ENCODE assay signal across 9 mouse cellular contexts in genomic region chr16:18036425-18036955, GRCm38 (mm10). TPM values are rescaled to one million over a fixed set of nuclear protein-coding genes. Genes with fewer than 3 reads are reported as not detected.
DNase-seq lines count a peak whose midpoint lies in the region; ATAC-seq and TF ChIP-seq lines count a peak whose summit lies in the region.
"Had no signal": no experiment of that assay in that cellular context is flagged by ENCODE, and none has a peak within 500 bp of the region (broad histone marks: within the 10 kb centered on the region; RNA-seq: fewer than 3 reads in every experiment).

No protein-coding gene starts in this region.

- intact Hi-C loops in gastrocnemius, postnatal 36 days (cut with DNase I), result no loop called here

- no peak overlapping the region for H3K27ac ChIP-seq in heart, embryonic 11.5 days (ENCODE audit: low read depth, low read length)
- H3K27ac ChIP-seq in stomach, embryonic 14.5 days (ENCODE audit: low read length), result no peak overlapping the region
- H3K27ac ChIP-seq: neural tube, embryonic 12.5 days had no signal

- H3K36me3 ChIP-seq in E14TG2a.4 (ENCODE audit: insufficient read depth, low read length), result no peaks in the 10 kb centered on the region
- H3K36me3 ChIP-seq in heart, embryonic 11.5 days (ENCODE audit: control insufficient read depth, insufficient read depth, low read length), result no peaks in the 10 kb centered on the region
- no peaks in the 10 kb centered on the region for H3K36me3 ChIP-seq in stomach, embryonic 14.5 days (ENCODE audit: control insufficient read depth, insufficient read depth, low read length)
- H3K36me3 ChIP-seq: neural tube, embryonic 12.5 days had no signal

- H3K27me3 ChIP-seq in E14TG2a.4 (ENCODE audit: insufficient read depth, low read length), result peaks cover 24% of the 10 kb centered on the region
- no peaks in the 10 kb centered on the region; the same call in 1 of the 2 replicates for H3K27me3 ChIP-seq in heart, embryonic 11.5 days (ENCODE audit: control insufficient read depth, insufficient read depth, low read length)
- H3K27me3 ChIP-seq in stomach, embryonic 14.5 days (ENCODE audit: control insufficient read depth, insufficient read depth, low read length), result no peaks in the 10 kb centered on the region
- H3K27me3 ChIP-seq: neural tube, embryonic 12.5 days had no signal

- DNase-seq in gastrocnemius, adult 18-20 months (ENCODE audit: low spot score), result peak; percentile 42
- no peak for DNase-seq in gastrocnemius, postnatal 36 days
- DNase-seq in cerebellum, postnatal 14 days, result peak; percentile 59 to 82
- peak; percentile 16 for DNase-seq in large intestine, adult 2 months (ENCODE audit: low read depth, low spot score)
- DNase-seq in lung, postnatal 4 days, result peak; percentile 68 to 73

- WGBS in heart, embryonic 11.5 days (ENCODE audit: insufficient replicate concordance), result 14% methylated on average over 16 of the region's 16 CpGs
- 14% methylated on average over 16 of the region's 16 CpGs for WGBS in large intestine, adult 2 months
- WGBS in stomach, embryonic 14.5 days, result 19% methylated on average over 16 of the region's 16 CpGs

- H3K9ac ChIP-seq in heart, embryonic 11.5 days (ENCODE audit: low read depth, low read length), result no peak overlapping the region
- no peak overlapping the region for H3K9ac ChIP-seq in stomach, embryonic 14.5 days (replicated peaks; ENCODE audit: low read depth, low read length)
- H3K9ac ChIP-seq: neural tube, embryonic 12.5 days had no signal

- H3K4me3 ChIP-seq in E14TG2a.4 (replicated peaks; ENCODE audit: low read length), result peak overlapping the region; percentile 57; the same call in 1 of the 2 replicates
- H3K4me3 ChIP-seq in heart, embryonic 11.5 days (ENCODE audit: low read depth, low read length), result no peak overlapping the region
- H3K4me3 ChIP-seq in stomach, embryonic 14.5 days (ENCODE audit: low read depth, low read length), result no peak overlapping the region
- H3K4me3 ChIP-seq: neural tube, embryonic 12.5 days had no signal

- peak; percentile 46; the same call in 1 of the 2 replicates for ATAC-seq in heart, embryonic 11.5 days (replicated peaks; ENCODE audit: insufficient number of reproducible peaks, low FRiP score, low TSS enrichment)
- peak; percentile 37; the same call in 1 of the 2 replicates for ATAC-seq in stomach, embryonic 14.5 days (ENCODE audit: insufficient number of reproducible peaks, insufficient read depth, low FRiP score, low read depth)

- peak; percentile 77 for TF ChIP-seq CTCF in E14TG2a.4 (conservative IDR thresholded peaks at IDR 0.05; ENCODE audit: low read length)

- H3K4me1 ChIP-seq in E14TG2a.4 (replicated peaks; ENCODE audit: low read depth, low read length), result peaks cover 13% of the 10 kb centered on the region
- no peaks in the 10 kb centered on the region for H3K4me1 ChIP-seq in heart, embryonic 11.5 days (ENCODE audit: control insufficient read depth, insufficient read depth, low read length)
- H3K4me1 ChIP-seq in stomach, embryonic 14.5 days (ENCODE audit: control insufficient read depth, insufficient read depth, low read length), result no peaks in the 10 kb centered on the region
- H3K4me1 ChIP-seq: neural tube, embryonic 12.5 days had no signal

- H3K4me2 ChIP-seq in heart, embryonic 11.5 days, result no peak overlapping the region
- no peak overlapping the region for H3K4me2 ChIP-seq in stomach, embryonic 14.5 days (replicated peaks; ENCODE audit: low read depth, low read length)
- H3K4me2 ChIP-seq: neural tube, embryonic 12.5 days had no signal

- no peaks in the 10 kb centered on the region for H3K9me3 ChIP-seq in E14TG2a.4 (ENCODE audit: low read length)
- H3K9me3 ChIP-seq in heart, embryonic 11.5 days (replicated peaks; ENCODE audit: control insufficient read depth, low read length), result no peaks in the 10 kb centered on the region
- no peaks in the 10 kb centered on the region for H3K9me3 ChIP-seq in stomach, embryonic 14.5 days (ENCODE audit: control insufficient read depth, low read depth, low read length)
- H3K9me3 ChIP-seq: neural tube, embryonic 12.5 days had no signal

RNA-seq across cellular contexts. Expression of gene Dgcr6, which starts 16.2 kb away (rescaled TPM):
- 10 to 100 TPM; 46.9 to 50.4 TPM for total RNA-seq in gastrocnemius, adult 18-20 months (2021)
- 10 to 100 TPM; 29.3 to 36.3 TPM for total RNA-seq in gastrocnemius, postnatal 36 days (2021)
- polyA plus RNA-seq in heart, embryonic 11.5 days (2014; fragmentation: Nextera tagmentation; extraction: Ambion mirVana), result 64.3 and 64.7 TPM in 2 replicates
- polyA plus RNA-seq in large intestine, adult 2 months (2012; rRNA removed), result 81.1 and 91.8 TPM in 2 replicates
- 81.1 and 94.1 TPM in 2 replicates for polyA plus RNA-seq in stomach, embryonic 14.5 days (2014; fragmentation: Nextera tagmentation; extraction: Ambion mirVana)

RNA-seq across cellular contexts. Expression of gene Prodh, which starts 53.5 kb away (rescaled TPM):
- total RNA-seq in gastrocnemius, adult 18-20 months (2021), result 10 to 100 TPM in 1 of 2 experiments, 1 to 10 TPM in 1; 4.6 to 11.1 TPM
- total RNA-seq in gastrocnemius, postnatal 36 days (2021), result 10 to 100 TPM in 1 of 2 experiments, 1 to 10 TPM in 1; 8.5 to 13.3 TPM
- polyA plus RNA-seq in heart, embryonic 11.5 days (2014; fragmentation: Nextera tagmentation; extraction: Ambion mirVana), result 8.0 TPM in 2 replicates
- 116 and 128 TPM in 2 replicates for polyA plus RNA-seq in large intestine, adult 2 months (2012; rRNA removed)
- polyA plus RNA-seq in stomach, embryonic 14.5 days (2014; fragmentation: Nextera tagmentation; extraction: Ambion mirVana), result 12.3 and 15.2 TPM in 2 replicates

RNA-seq across cellular contexts. Expression of gene Vpreb2, which starts 56.3 kb away (rescaled TPM):
- not detected for total RNA-seq in gastrocnemius, adult 18-20 months (2021)
- not detected for total RNA-seq in gastrocnemius, postnatal 36 days (2021)
- not detected in 2 replicates for polyA plus RNA-seq in heart, embryonic 11.5 days (2014; fragmentation: Nextera tagmentation; extraction: Ambion mirVana)
- not detected in 2 replicates for polyA plus RNA-seq in large intestine, adult 2 months (2012; rRNA removed)
- not detected in 2 replicates for polyA plus RNA-seq in stomach, embryonic 14.5 days (2014; fragmentation: Nextera tagmentation; extraction: Ambion mirVana)
- polyA plus RNA-seq: neural tube, embryonic 12.5 days had no signal

Comparison
In these comparisons a context has a peak if more than half of its experiments do, and no peak if none do; other contexts are left out.
1. DNase-seq: peak in gastrocnemius, adult 18-20 months (single experiment), cerebellum, postnatal 14 days (2 of 2), large intestine, adult 2 months (single experiment) and lung, postnatal 4 days (2 of 2); none in gastrocnemius, postnatal 36 days (0 of 2).